Mouse (Mus musculus) liver, adult (tissue): ENCODE data around the gene Dynlt1b.
"Not testable (repeated sequence)": the region's sequence is repeated elsewhere in the genome, so short reads cannot be mapped to it uniquely, and the experiment has no call there.

Experiments used
- GATA4 ChIP-seq: IDR thresholded peaks from 2 replicates; pipeline ENCODE4 v1.6.1; 2014; ENCODE audit warnings: mild to moderate bottlenecking, low read length; ENCODE audit not compliant: insufficient replicate concordance

Gene Dynlt1b

GRCm38 (mm10) chr17:6429945-6430344 lies at the start of gene Dynlt1b:
Gene Dynlt1b (plus strand): TSS chr17:6430112.
- TF ChIP-seq GATA4 = not testable (repeated sequence)
